Mouse (Mus musculus): ENCODE data around the gene Pde8a.

DNA sequence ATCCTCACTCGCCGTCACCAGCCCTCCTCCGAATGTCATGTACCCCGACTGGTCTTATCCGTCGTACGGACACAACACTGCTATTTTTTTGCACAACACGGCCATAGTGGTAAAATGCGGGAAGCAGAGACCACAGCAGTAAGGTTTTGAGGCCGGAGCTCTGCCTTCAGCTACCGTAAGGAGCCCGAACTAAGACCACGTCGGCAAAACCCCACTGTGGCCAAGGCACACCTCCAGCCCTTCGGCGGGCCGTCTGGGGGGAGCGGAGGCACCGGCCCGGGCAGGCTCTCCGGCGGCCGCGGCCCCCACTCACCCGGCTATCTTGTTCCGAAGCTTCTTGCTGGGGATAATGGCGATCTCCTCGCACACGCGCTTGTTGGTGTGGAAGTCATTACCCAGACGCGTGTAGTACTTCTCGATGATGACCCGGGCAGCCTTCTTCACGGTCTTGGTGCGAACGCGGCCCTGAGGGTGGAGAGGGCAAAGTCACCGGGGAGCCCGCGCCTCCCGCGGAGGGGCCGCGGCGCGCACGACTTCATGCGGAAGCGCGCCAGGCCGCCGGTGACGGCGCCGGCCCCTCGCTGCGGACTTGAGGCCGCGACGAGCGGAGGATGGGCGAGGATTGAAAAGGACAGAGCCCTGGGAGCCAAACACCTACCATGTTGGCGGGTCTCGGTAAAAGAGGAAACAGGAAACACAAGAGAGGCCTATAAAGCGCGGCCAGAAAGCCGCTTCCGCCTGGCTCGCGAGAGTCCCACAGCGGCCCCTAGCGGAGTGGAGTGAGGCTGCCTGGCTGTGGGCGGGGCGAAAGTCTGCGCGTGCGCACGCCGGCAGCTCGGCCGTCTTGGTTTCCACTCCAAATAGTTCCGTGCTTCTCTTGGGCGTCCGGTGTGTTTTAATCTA is 131.4 kb downstream of the Pde8a start, which contains the start of gene Rps17:
- TF ChIP-seq GATA1 (IDR thresholded peaks at IDR 0.05; ENCODE audit: borderline replicate concordance, low read length) (no peak), FLI1 (IDR thresholded peaks at IDR 0.05; ENCODE audit: low read length) (peak; percentile 34; the same call in 1 of the 2 replicates)

Data from megakaryocyte, embryonic 14.5 days (primary cell).